Comparison of ENCODE assay signal across 21 mouse cellular contexts in the genomic region with DNA sequence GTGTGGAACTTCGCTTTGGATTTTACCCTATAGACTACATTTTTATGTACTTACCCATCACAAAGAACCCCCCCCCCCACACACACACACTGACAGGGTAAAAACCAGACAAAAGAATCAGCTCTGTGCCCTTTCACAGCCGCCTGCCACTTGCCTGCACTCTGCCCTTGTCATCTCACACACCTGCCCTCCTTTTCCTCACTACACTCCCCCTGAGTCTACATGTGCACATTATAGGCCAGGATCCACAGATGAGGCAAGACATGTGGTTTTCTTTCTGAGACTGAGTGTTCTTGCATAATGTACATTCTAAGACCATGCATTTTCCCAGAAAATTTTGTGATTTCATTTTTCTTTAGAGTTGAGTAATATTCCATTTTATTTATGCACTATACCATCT. TPM values are rescaled to one million over a fixed set of nuclear protein-coding genes. Genes with fewer than 3 reads are reported as not detected.
DNase-seq lines count a peak whose midpoint lies in the region; ATAC-seq and TF ChIP-seq lines count a peak whose summit lies in the region.
"Had no signal": no experiment of that assay in that cellular context is flagged by ENCODE, and none has a peak within 500 bp of the region (broad histone marks: within the 10 kb centered on the region; RNA-seq: fewer than 3 reads in every experiment).

No protein-coding gene starts in this region.

- ATAC-seq in liver, embryonic 14.5 days (ENCODE audit: insufficient read depth) = no peak
- ATAC-seq: midbrain, embryonic 13.5 days had no signal

- no peak for TF ChIP-seq CTCF in liver, embryonic 14.5 days (IDR thresholded peaks at IDR 0.05; ENCODE audit: low read depth)

- H3K4me3 ChIP-seq in liver, embryonic 14.5 days (ENCODE audit: insufficient read depth in 1 of 2, low read depth in 2 of 2, low read length in 2 of 2) = no peak overlapping the region
- H3K4me3 ChIP-seq: embryonic facial prominence, embryonic 15.5 days; lung, embryonic 15.5 days; midbrain, embryonic 13.5 days; neural tube, embryonic 13.5 days had no signal

- peak; percentile 21 for DNase-seq in heart, adult 11 months
- no peak for DNase-seq in heart, postnatal 36 days
- peak; percentile 47 for DNase-seq in thymus, postnatal 0 days (ENCODE audit: low spot score)
- no peak for DNase-seq in thymus, postnatal 25 days
- DNase-seq in liver, embryonic 14.5 days (ENCODE audit: low read depth in 3 of 3, low spot score in 3 of 3) = no peak
- DNase-seq in thymus, postnatal 4 days = peak; percentile 47
- no peak for DNase-seq in left cerebral cortex, adult 8-10 months (ENCODE audit: low spot score in 2 of 2)
- DNase-seq in yolk sac, embryonic 10.5 days (ENCODE audit: low spot score) = no peak
- DNase-seq: adrenal gland, postnatal 36 days; cerebellum, adult 18-20 months; cerebellum, postnatal 25 days; gastrocnemius, postnatal 10 days; kidney, adult 18-20 months; layer of hippocampus, postnatal 36 days had no signal

- no peak overlapping the region; the same call in 1 of the 2 replicates for H3K27ac ChIP-seq in liver, embryonic 14.5 days
- H3K27ac ChIP-seq: embryonic facial prominence, embryonic 15.5 days; kidney, postnatal 0 days; lung, embryonic 15.5 days; macrophage; neural tube, embryonic 13.5 days had no signal

- no peaks in the 10 kb centered on the region for H3K9me3 ChIP-seq in liver, embryonic 14.5 days (ENCODE audit: control insufficient read depth, low read length)
- H3K9me3 ChIP-seq: embryonic facial prominence, embryonic 15.5 days; lung, embryonic 15.5 days; midbrain, embryonic 13.5 days; neural tube, embryonic 13.5 days had no signal

- no peaks in the 10 kb centered on the region for H3K27me3 ChIP-seq in liver, embryonic 14.5 days (ENCODE audit: control insufficient read depth, insufficient read depth, low read length)
- H3K27me3 ChIP-seq: CH12.LX; embryonic facial prominence, embryonic 15.5 days; lung, embryonic 15.5 days; midbrain, embryonic 13.5 days; neural tube, embryonic 13.5 days had no signal

- peaks cover 28% of the 10 kb centered on the region for H3K36me3 ChIP-seq in liver, embryonic 14.5 days (replicated peaks; ENCODE audit: control insufficient read depth, insufficient read depth, low read depth)

- no peak for TF ChIP-seq EP300 in liver, embryonic 14.5 days (IDR thresholded peaks at IDR 0.05; ENCODE audit: low read depth)

- H3K9ac ChIP-seq in liver, embryonic 14.5 days (replicated peaks) = no peak overlapping the region
- H3K9ac ChIP-seq: embryonic facial prominence, embryonic 15.5 days; lung, embryonic 15.5 days; midbrain, embryonic 13.5 days; neural tube, embryonic 13.5 days had no signal

- peak overlapping the region; percentile 61 for H3K4me2 ChIP-seq in liver, embryonic 14.5 days (ENCODE audit: low read depth)
- H3K4me2 ChIP-seq: embryonic facial prominence, embryonic 15.5 days; lung, embryonic 15.5 days; midbrain, embryonic 13.5 days; neural tube, embryonic 13.5 days had no signal

- intact Hi-C loops in heart, postnatal 36 days (cut with DNase I) = no loop called here

- H3K4me1 ChIP-seq in liver, embryonic 14.5 days (replicated peaks; ENCODE audit: control insufficient read depth in 2 of 2, insufficient read depth in 2 of 2, low read length in 1 of 2) = peaks cover 28 to 38% of the 10 kb centered on the region in 2 experiments

- WGBS in liver, embryonic 14.5 days (ENCODE audit: insufficient replicate concordance) = 63% methylated on average over 2 of the region's 2 CpGs

RNA-seq across cellular contexts. Expression of a gene that starts 12.1 kb away (rescaled TPM):
- 10 to 100 TPM; 23.8 to 25.7 TPM for total RNA-seq in heart, postnatal 36 days (2021)
- polyA plus RNA-seq in thymus, postnatal 0 days (2015; fragmentation: Nextera tagmentation; extraction: Ambion mirVana) = 28.5 and 34.9 TPM in 2 replicates
- 7.9 and 8.5 TPM in 2 replicates for polyA plus RNA-seq in liver, embryonic 14.5 days (2012; rRNA removed)
- 8.1 and 10.2 TPM in 2 replicates for polyA plus RNA-seq in liver, embryonic 14.5 days (2014; fragmentation: Nextera tagmentation; extraction: Ambion mirVana)
- 10 to 100 TPM; 28.3 to 35.3 (median 31.5) TPM for total RNA-seq in left cerebral cortex, adult 8-10 months (2022)

Comparison
In these comparisons a context has a peak if more than half of its experiments do, and no peak if none do; other contexts are left out.
1. DNase-seq: peak in heart, adult 11 months (single experiment), thymus, postnatal 0 days (single experiment) and thymus, postnatal 4 days (single experiment); none in heart, postnatal 36 days (0 of 2), thymus, postnatal 25 days (single experiment), liver, embryonic 14.5 days (0 of 3), left cerebral cortex, adult 8-10 months (0 of 2) and yolk sac, embryonic 10.5 days (single experiment).